Mouse (Mus musculus) erythroblast, embryonic 14.5 days (primary cell): ENCODE data around the gene Susd1. TPM values are rescaled to one million over a fixed set of nuclear protein-coding genes. Genes with fewer than 3 reads are reported as not detected.

ENCODE experiments used
- H3K27me3 ChIP-seq: 2 replicates; pipeline ENCODE4 v1.6.1; 2012; ENCODE audit warnings: inconsistent platforms; ENCODE audit not compliant: control insufficient read depth
- H3K36me3 ChIP-seq: 2 replicates; pipeline ENCODE4 v1.6.1; 2012; ENCODE audit warnings: mild to moderate bottlenecking, inconsistent platforms; ENCODE audit not compliant: control insufficient read depth
- H3K4me1 ChIP-seq: 2 replicates; pipeline ENCODE4 v1.6.1; 2012; ENCODE audit warnings: inconsistent platforms; ENCODE audit not compliant: control insufficient read depth
- H3K4me3 ChIP-seq: replicated peaks from 2 replicates; pipeline ENCODE3; 2012; ENCODE audit warnings: moderate library complexity, mild to moderate bottlenecking, inconsistent platforms
- H3K9me3 ChIP-seq: 2 replicates; pipeline ENCODE4 v1.6.1; 2012; ENCODE audit warnings: low read length, inconsistent platforms, mixed read lengths; ENCODE audit not compliant: control insufficient read depth
- GATA1 ChIP-seq: IDR thresholded peaks from 2 replicates; pipeline ENCODE4 v1.6.1; 2012; ENCODE audit warnings: low read length, inconsistent platforms, mixed read lengths
- TAL1 ChIP-seq: IDR thresholded peaks from 3 replicates; pipeline ENCODE4 v1.6.1; 2012; ENCODE audit warnings: low read length, inconsistent platforms, mixed read lengths
- polyA plus RNA-seq: library from polyadenylated mRNA; stranded (reverse); fragments of >175 nt; gene quantifications from 2 replicates; pipeline ENCODE4 v1.2.3, GENCODE M21; 2012

Gene Susd1
- polyA plus RNA-seq, 1 experiment = 0.16 TPM

DNA sequence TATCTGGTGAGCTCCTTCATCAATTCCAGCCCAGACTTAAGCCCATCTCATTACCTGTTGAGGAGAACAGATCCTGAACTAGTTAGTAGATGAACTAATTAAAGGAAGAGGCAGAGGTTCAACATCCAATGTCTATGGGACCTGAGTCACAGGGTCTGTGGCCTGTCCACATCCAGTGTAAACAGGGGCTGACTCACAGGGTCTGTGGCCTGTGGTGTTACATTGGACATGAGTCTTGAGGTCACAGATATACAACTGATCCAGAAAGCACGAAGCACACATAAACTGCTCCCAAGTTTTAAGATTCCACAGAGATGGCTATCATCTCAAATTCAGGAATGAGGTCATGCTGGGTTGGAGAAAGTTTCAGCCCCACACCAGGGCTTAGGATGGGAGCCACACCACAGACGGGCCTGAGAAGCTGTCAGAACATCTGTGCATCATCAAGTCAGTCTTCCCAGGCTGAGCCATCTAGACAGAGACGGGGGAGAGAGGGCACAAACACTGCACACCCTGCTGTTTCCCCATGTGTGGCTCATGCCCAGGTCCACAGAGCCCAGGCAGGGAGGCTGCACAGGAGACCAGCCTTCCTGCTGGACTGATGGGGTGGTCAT is 123.4 kb downstream of the Susd1 start:
- peaks cover 14% of the 10 kb centered on the region for H3K36me3 ChIP-seq
- H3K4me1 ChIP-seq = peaks cover 5% of the 10 kb centered on the region
- H3K9me3 ChIP-seq = no peaks in the 10 kb centered on the region
- no peaks in the 10 kb centered on the region for H3K27me3 ChIP-seq
- H3K4me3 ChIP-seq = no peak overlapping the region
- TF ChIP-seq GATA1 (no peak), TAL1 (no peak)

DNA sequence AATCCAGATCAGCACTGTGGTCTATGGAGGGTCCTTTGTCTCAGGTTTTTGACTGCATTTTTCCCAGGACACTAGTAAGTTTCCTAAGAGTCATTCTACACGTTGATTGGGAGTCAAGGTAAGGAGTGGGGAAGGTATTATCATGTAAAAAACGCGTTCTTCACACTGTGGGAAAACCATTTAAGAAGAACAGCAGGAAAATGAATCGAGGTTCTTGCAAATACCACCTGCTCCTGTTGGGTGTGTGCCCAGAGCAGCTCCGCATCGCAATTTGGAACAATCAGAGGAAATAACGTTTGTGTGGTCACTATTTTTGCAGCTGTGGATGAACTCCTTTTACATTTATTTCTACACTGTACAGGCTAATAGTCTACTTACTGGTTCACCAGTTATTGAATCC is 125.5 kb downstream of the Susd1 start:
- Histone ChIP-seq H3K36me3 (peaks cover 14% of the 10 kb centered on the region), H3K9me3 (no peaks in the 10 kb centered on the region), H3K4me1 (no peaks in the 10 kb centered on the region), H3K27me3 (no peaks in the 10 kb centered on the region), H3K4me3 (no peak overlapping the region)
- no peak for TF ChIP-seq GATA1
- no peak for TF ChIP-seq TAL1

DNA sequence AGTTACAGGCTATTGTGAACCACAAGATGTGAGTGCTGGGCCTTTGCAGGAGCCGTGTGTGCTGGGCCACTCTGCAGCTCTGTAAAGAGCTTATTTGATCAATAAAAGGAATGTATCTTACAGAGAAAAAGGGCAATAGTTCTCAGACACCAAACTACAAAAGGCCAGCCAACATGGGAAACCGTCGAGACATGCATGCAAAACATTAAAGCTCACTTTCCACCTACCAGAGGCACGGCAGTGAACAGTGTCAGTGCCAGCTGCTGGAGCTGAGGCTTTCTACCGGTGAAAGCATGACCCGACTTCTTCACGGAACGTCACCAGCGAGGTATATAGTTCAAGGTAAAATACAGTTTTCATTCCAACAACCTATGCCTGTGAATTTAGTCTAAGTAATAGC is 127.8 kb downstream of the Susd1 start:
- peaks cover 8% of the 10 kb centered on the region for H3K36me3 ChIP-seq
- no peaks in the 10 kb centered on the region for H3K27me3 ChIP-seq
- H3K9me3 ChIP-seq = no peaks in the 10 kb centered on the region
- TF ChIP-seq TAL1 (no peak), GATA1 (no peak)
- H3K4me1 ChIP-seq = no peaks in the 10 kb centered on the region
- H3K4me3 ChIP-seq = no peak overlapping the region

DNA sequence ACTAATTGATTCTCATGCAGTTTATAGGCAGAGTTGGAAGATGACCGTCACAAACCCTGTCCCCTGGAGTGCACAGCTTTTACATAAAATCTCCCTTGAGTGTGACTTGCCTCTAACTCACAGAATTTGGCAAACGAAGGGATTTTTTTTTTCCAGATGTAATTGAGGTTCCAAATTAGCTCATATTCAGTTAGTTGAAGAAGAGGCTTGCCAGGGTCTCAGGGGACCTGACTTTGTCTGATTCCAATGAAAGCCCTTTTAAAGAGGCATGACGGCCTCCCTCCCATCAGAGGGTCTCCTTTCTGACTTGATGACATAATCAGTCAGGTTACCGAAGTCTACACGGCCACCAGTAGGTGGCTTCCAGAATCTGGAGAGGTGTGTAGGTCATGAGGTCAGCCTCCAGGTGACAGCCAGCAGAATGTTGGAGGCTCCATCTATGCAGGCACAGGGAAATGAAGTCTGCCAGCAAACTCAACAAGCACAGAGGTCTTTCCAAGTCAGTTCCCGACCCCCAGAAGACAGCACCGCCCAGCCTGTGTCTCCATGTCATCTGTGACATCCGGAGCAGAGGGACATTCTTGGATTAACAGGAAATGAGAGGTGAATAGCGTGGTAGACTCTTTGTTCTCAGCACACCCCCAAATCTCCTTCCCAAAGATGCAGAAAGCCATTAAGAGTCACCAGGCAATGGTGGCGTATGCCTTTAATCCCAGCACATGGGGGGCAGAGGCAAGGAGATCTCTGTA is 130.4 kb downstream of the Susd1 start:
- H3K9me3 ChIP-seq = no peaks in the 10 kb centered on the region
- H3K27me3 ChIP-seq = no peaks in the 10 kb centered on the region
- H3K4me3 ChIP-seq = no peak overlapping the region
- H3K36me3 ChIP-seq = no peaks in the 10 kb centered on the region
- no peak for TF ChIP-seq GATA1
- TF ChIP-seq TAL1 = no peak
- H3K4me1 ChIP-seq = no peaks in the 10 kb centered on the region

DNA sequence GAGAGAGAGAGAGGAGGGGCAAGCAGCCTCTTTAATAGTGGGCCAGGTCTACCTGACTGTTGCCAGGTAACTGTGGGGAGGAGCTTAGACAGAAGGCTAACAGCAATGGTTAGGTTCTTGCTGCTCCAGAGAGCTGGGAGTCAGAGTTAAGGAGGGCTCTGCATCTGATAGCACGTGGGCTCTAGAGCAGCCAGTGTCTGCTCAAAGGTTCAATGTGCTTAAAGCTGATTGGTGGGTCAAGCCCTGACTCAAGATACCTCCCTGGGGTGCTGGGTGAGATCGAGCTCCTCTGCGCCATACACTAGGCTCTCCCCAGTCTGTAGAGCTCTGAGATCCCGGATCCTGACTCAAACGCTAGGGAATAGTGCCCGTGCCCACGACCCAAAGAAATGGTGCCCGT is 136.0 kb downstream of the Susd1 start:
- Histone ChIP-seq H3K36me3 (no peaks in the 10 kb centered on the region), H3K27me3 (no peaks in the 10 kb centered on the region), H3K9me3 (no peaks in the 10 kb centered on the region), H3K4me1 (peaks cover 4% of the 10 kb centered on the region), H3K4me3 (no peak overlapping the region)
- TF ChIP-seq GATA1 (no peak), TAL1 (no peak)

DNA sequence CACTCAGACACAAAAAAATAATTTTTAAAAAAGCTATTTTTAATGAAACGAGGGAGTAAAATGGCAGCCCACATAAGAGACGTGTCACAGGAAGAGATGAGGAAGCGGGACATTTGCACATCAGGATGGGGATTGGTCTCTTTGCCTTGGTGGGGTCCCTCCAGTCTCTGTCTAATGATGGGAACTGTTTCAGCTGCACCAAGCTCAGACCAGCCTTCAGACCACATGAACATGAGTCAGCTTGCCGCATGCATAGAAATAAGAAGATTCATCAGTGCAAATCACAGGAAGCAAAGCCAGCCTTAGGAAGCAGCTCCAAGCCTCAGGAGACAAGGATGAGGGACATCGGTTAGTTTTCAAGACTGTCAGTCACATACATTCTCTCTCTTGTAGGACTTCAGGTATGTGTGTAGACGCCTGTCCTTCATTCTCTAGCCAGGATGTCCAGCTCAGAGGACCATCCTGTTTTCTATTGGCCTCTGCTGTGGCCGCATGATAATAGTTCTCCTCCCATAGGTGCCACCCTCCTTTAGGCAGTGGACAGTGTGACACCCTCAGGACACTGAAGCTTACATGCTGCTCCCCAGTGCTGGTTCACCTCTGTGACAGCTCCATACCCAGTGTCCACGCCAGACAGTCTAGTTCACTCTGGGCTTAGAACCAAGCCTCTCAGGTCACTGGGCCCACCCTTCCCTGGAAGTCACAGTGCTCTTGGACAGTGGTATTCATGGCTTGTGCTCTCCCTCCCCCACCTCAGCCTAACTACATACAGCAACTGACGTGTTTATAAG is 137.2 kb downstream of the Susd1 start:
- H3K9me3 ChIP-seq = no peaks in the 10 kb centered on the region
- no peaks in the 10 kb centered on the region for H3K36me3 ChIP-seq
- H3K4me1 ChIP-seq = peaks cover 4% of the 10 kb centered on the region
- TF ChIP-seq TAL1 (no peak), GATA1 (no peak)
- H3K4me3 ChIP-seq = no peak overlapping the region
- no peaks in the 10 kb centered on the region for H3K27me3 ChIP-seq

DNA sequence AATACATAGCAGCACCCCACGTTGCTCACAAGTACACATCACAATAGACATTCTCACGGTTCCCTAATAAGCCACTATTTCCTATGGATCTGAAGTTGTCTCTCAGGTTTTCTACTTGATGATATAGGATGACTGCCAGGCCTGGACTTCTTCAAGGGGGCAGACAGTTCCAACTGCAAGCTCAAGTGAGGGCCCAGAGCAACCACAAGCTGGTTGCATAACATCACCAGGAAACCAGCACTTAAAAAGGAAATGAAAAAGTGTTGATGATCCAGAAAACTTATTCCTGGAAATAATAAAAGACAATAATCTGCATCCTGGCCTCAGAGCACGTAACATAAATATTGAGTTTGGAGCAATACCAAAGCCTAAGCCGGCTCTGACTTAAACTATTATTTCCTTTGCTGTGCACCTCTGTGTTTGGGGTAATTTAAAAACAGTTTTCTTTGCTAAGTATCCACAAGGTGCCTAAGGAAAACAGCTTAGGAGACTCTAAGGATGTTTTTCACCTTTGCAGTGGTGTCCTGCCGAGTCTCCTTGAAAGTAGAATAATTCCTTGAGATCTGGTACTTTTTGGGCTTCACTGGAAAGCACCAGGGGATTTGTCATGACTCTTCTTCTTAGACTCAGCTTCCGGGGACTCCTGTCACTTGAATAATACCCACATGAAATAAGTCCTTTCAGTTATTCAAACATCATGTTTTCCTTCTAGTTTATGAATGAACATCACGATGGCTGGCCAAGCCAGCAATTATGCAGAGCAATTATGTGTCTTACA is 139.5 kb downstream of the Susd1 start:
- no peaks in the 10 kb centered on the region for H3K27me3 ChIP-seq
- no peaks in the 10 kb centered on the region for H3K36me3 ChIP-seq
- H3K9me3 ChIP-seq = no peaks in the 10 kb centered on the region
- H3K4me3 ChIP-seq = no peak overlapping the region
- TF ChIP-seq GATA1 (no peak), TAL1 (no peak)
- H3K4me1 ChIP-seq = peaks cover 12% of the 10 kb centered on the region

DNA sequence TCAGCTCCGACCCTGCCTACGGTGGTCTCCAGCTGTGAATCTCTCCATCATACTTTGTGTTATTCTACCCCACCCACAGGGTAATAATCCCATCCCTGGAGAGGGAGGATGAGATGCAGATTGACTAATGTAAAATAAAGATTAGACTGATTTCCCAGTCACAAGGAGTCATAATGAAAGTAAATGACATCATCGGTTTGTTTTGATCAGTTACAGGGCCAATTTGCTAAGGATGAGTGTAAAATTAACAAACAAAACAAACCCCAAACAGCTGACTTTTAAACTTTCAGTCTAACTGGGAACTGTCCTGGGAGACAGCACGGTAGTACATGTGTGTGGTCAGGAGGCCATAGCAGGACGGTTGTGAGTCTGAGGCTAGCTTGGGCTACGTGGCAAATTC is 143.3 kb downstream of the Susd1 start:
- TF ChIP-seq GATA1 (no peak), TAL1 (no peak)
- Histone ChIP-seq H3K4me1 (peaks cover 22% of the 10 kb centered on the region), H3K4me3 (no peak overlapping the region), H3K9me3 (no peaks in the 10 kb centered on the region), H3K36me3 (no peaks in the 10 kb centered on the region), H3K27me3 (no peaks in the 10 kb centered on the region)

DNA sequence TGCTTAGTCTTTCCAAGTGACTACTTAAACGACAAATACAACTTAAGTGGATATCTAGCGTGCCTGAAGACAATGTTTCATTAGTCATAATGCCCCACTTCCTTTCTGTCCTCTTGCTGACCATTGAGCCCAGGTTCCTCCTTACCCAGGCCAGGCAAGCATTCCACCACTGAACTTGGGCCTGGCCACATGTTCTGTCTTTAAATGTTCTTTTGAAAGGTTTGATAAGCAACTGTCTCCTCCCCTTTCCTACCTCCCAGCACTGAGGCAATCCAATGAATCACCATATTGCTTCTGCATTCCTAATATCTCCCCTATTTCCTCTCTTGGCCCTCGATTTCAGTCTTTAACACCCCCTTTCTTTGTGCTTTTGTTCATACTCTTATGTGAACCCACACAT is 143.8 kb downstream of the Susd1 start:
- H3K27me3 ChIP-seq = no peaks in the 10 kb centered on the region
- no peaks in the 10 kb centered on the region for H3K9me3 ChIP-seq
- no peaks in the 10 kb centered on the region for H3K36me3 ChIP-seq
- peaks cover 22% of the 10 kb centered on the region for H3K4me1 ChIP-seq
- H3K4me3 ChIP-seq = no peak overlapping the region
- TF ChIP-seq GATA1 (no peak), TAL1 (no peak)
